Comparison of ENCODE assay signal across 8 mouse cellular contexts in the genomic region with DNA sequence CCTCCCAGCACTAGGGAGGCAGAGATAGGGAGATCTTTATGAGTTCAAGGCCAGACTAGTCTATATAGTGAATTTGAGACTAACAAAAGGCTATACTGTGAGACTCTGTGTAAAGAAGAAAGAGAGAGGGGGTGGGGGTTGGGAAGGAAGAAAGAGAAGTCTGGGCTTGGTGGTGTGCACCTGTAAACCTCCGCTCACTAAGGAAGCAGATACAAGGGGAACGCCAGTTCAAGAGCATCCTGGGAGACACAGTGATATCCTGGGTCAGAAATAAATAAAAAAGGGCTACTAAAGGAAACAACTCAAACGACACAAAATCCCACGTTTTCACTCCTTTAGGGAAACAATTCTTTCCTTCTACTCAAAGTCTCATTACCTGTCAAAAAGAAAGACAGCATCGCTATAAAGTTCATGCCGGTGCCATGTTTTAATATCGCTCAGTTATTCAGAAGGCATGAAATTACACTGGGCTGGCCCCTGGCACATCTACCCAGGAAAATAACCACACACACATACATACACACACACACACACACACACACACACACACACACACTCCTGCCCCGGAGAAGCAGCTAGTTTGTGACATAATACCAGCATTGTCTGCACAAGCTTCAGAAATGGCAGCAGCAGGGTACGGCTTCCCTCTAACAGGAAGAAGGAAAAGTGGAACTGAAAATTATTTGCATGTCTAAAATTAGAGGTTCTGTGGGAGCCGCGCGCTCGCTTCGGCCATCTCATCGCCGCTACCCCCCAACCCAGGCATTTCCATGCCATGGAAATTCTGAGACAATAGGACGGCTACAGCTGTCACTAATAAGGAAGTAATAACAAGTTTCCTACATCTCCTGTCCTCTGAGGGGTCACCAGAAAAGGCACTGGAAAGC. TPM values are rescaled to one million over a fixed set of nuclear protein-coding genes. Genes with fewer than 3 reads are reported as not detected.
A peak's percentile ranks its signal among the peaks of the same experiment; 100 is the strongest.
DNase-seq lines count a peak whose midpoint lies in the region; ATAC-seq and TF ChIP-seq lines count a peak whose summit lies in the region.

No protein-coding gene starts in this region.

- TF ChIP-seq CTCF in left cerebral cortex, adult 2 months (IDR thresholded peaks at IDR 0.05): no peak

- intact Hi-C loops in left cerebral cortex, adult 2 months (cut with DNase I): no loop called here
- intact Hi-C loops in left cerebral cortex, postnatal 4 days (cut with DNase I): no loop called here

- ATAC-seq in common myeloid progenitor, adult 5-6 weeks (replicated peaks; ENCODE audit: low read depth, poor library complexity, severe bottlenecking): peak; percentile 61
- ATAC-seq in CD4-positive, CD25-positive, alpha-beta regulatory T cell, adult 4 months: no peak

- peak overlapping the region; percentile 38 for H3K4me3 ChIP-seq in left cerebral cortex, adult 2 months

- peak overlapping the region; percentile 72; the same call in 1 of the 2 replicates for H3K27ac ChIP-seq in left cerebral cortex, adult 2 months

- DNase-seq in left cerebral cortex, adult 2 months (ENCODE audit: extremely low spot score in 1 of 2, low spot score in 2 of 2): peak in 1 of 2 experiments; percentile 29
- DNase-seq in left cerebral cortex, postnatal 4 days: no peak
- DNase-seq in heart, postnatal 4 days: peak; percentile 26
- peak; percentile 52 for DNase-seq in lung, postnatal 36 days
- no peak for DNase-seq in adrenal gland, adult 2 months
- no peak for DNase-seq in gastrocnemius, adult 18-20 months (ENCODE audit: low spot score)

RNA-seq across cellular contexts. Expression of a gene that starts 6.6 kb away (rescaled TPM):
- 100 to 1,000 TPM; 114 to 117 TPM for total RNA-seq in left cerebral cortex, adult 2 months (2021)
- 10 to 100 TPM; 50.8 to 51.2 TPM for total RNA-seq in left cerebral cortex, postnatal 4 days (2021)
- 19.4 and 22.7 TPM in 2 replicates for total RNA-seq in common myeloid progenitor, adult 5-6 weeks (2017)
- 1 to 10 TPM; 7.6 to 8.7 TPM for total RNA-seq in heart, postnatal 4 days (2021)
- polyA plus RNA-seq in CD4-positive, CD25-positive, alpha-beta regulatory T cell, adult 4 months (2017; shearing (Covaris generic)): 1 to 10 TPM; 5.2 to 7.0 TPM
- total RNA-seq in adrenal gland, adult 2 months (2021): 10 to 100 TPM; 15.2 to 20.6 TPM
- 2.4 and 2.6 TPM in 2 replicates for polyA plus RNA-seq in adrenal gland, adult 2 months (2012; rRNA removed)
- 1 to 10 TPM; 2.8 to 3.2 TPM for total RNA-seq in gastrocnemius, adult 18-20 months (2021)

Comparison
In these comparisons a context has a peak if more than half of its experiments do, and no peak if none do; other contexts are left out.
1. DNase-seq: peak in heart, postnatal 4 days (single experiment) and lung, postnatal 36 days (single experiment); none in left cerebral cortex, postnatal 4 days (single experiment), adrenal gland, adult 2 months (single experiment) and gastrocnemius, adult 18-20 months (single experiment).